Mouse (Mus musculus): ENCODE measurements at regions not wholly inside any gene's neighbourhood (a gene's known extent, or its start where the extent isn't known, plus 50 kb on each side); places are given as distances from the start of the nearest gene placed in this dataset.

GRCm38 (mm10) chr12:77780885-77781698 lies 412.9 kb upstream of the Gm6657 start:
- DNase-seq: peak; percentile 83 to 93

GRCm38 (mm10) chr12:77783909-77784308 lies 410.1 kb upstream of the Gm6657 start:
- DNase-seq: no peak

GRCm38 (mm10) chr12:77785647-77786046 lies 408.4 kb upstream of the Gm6657 start:
- no peak for DNase-seq

GRCm38 (mm10) chr12:77786678-77787077 lies 407.4 kb upstream of the Gm6657 start:
- no peak for DNase-seq

GRCm38 (mm10) chr12:77788273-77788672 lies 405.8 kb upstream of the Gm6657 start:
- no peak for DNase-seq

- no peak for DNase-seq
These were observed 404.6 kb upstream of the Gm6657 start for GRCm38 (mm10) chr12:77789427-77789826.

- no peak for DNase-seq
These were observed 404.2 kb upstream of the Gm6657 start for GRCm38 (mm10) chr12:77789871-77790270.

GRCm38 (mm10) chr12:77790891-77791672 lies 403.0 kb upstream of the Gm6657 start:
- DNase-seq: peak; percentile 70 to 79

GRCm38 (mm10) chr12:77798516-77798915 lies 395.5 kb upstream of the Gm6657 start:
- no peak for DNase-seq

GRCm38 (mm10) chr12:77799134-77799770 lies 394.8 kb upstream of the Gm6657 start:
- DNase-seq: no peak

- DNase-seq: no peak
These were observed 386.4 kb upstream of the Gm6657 start for GRCm38 (mm10) chr12:77807674-77808073.

- DNase-seq: peak; percentile 9 to 28
These were observed 382.8 kb upstream of the Gm6657 start for GRCm38 (mm10) chr12:77811276-77811675.

GRCm38 (mm10) chr12:77819456-77819855 lies 374.6 kb upstream of the Gm6657 start:
- DNase-seq: no peak

GRCm38 (mm10) chr12:77823381-77824030 lies 370.5 kb upstream of the Gm6657 start:
- peak; percentile 13 to 33 for DNase-seq

GRCm38 (mm10) chr12:77833411-77834169 lies 360.5 kb upstream of the Gm6657 start:
- DNase-seq: no peak

GRCm38 (mm10) chr12:77834891-77835290 lies 359.2 kb upstream of the Gm6657 start:
- no peak for DNase-seq

GRCm38 (mm10) chr12:77836231-77836630 lies 357.8 kb upstream of the Gm6657 start:
- DNase-seq: no peak

- no peak for DNase-seq
These were observed 352.1 kb upstream of the Gm6657 start for GRCm38 (mm10) chr12:77841844-77842415.

- DNase-seq: no peak
These were observed 341.2 kb upstream of the Gm6657 start for GRCm38 (mm10) chr12:77852595-77853577.

- DNase-seq: no peak
These were observed 339.6 kb upstream of the Gm6657 start for GRCm38 (mm10) chr12:77854281-77855075.

Measured in kidney, adult 8-10 months (tissue).